In the genomic region with DNA sequence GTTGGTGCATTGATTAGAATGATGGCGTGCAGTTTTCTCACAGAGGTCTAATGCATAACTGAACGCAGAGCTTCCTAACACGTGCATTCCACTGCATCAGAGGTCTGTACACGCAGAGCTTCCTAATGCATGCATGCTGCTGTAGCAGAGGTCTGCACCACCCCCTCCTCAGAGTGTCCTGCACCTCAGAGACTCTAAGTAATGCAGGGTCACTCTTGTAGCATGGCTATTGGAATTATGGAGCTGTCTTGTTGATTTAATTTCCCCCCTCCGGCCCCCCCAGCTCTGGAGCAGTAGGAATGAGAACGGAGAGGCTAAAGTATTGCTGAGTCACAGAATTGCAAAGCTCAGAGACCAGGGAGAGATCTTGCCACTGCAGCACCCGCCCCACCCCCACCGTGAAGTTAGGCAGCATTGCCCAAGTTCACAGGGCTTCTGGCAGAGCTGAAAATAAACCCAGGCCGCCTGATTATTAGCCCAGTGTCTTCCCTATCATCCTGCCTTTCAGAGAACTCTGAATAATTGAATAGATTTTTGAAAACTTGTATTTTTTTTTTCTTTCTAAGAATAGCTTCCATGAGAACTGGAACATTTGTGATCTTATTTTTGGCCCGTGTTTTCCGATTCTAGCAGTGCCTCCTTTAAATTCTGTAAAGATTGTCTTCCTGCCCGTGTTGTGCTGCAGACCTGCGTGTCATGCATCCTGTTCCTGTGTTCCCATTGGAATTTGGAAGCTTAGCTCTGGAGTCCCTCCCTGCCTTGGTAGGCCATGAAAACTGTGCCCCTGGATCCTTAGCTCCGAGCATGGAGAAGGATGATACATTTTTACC, we compare ENCODE assay signal across 8 mouse cellular contexts. TPM values are rescaled to one million over a fixed set of nuclear protein-coding genes. Genes with fewer than 3 reads are reported as not detected.
DNase-seq lines count a peak whose midpoint lies in the region; ATAC-seq and TF ChIP-seq lines count a peak whose summit lies in the region.

No protein-coding gene starts in this region.

- DNase-seq in R1 (ENCODE audit: low read depth, low spot score) = peak; percentile 57
- peak; percentile 70 for DNase-seq in embryo, embryonic 9.5 days (ENCODE audit: extremely low spot score)
- DNase-seq in heart, adult 18-20 months = peak; percentile 73 to 75
- peak; percentile 45 for DNase-seq in kidney, adult 11 months
- DNase-seq in liver, embryonic 14.5 days (ENCODE audit: low read depth in 3 of 3, low spot score in 3 of 3) = peak; percentile 51 to 63 (median 52)

- H3K27ac ChIP-seq in liver, embryonic 14.5 days = peak overlapping the region; percentile 33
- peak overlapping the region; percentile 61 for H3K27ac ChIP-seq in neural tube, embryonic 13.5 days (replicated peaks)

- peaks cover 54% of the 10 kb centered on the region for H3K4me1 ChIP-seq in E14TG2a.4 (replicated peaks; ENCODE audit: low read depth, low read length)
- H3K4me1 ChIP-seq in liver, embryonic 14.5 days (replicated peaks; ENCODE audit: control insufficient read depth in 2 of 2, insufficient read depth in 2 of 2, low read length in 1 of 2) = peaks cover 32 to 53% of the 10 kb centered on the region in 2 experiments
- H3K4me1 ChIP-seq in neural tube, embryonic 13.5 days (replicated peaks) = peaks cover 62% of the 10 kb centered on the region

- H3K27me3 ChIP-seq in E14TG2a.4 (ENCODE audit: insufficient read depth, low read length) = no peaks in the 10 kb centered on the region
- no peaks in the 10 kb centered on the region for H3K27me3 ChIP-seq in liver, embryonic 14.5 days (ENCODE audit: control insufficient read depth, insufficient read depth, low read length)
- no peaks in the 10 kb centered on the region for H3K27me3 ChIP-seq in neural tube, embryonic 13.5 days

- no peak for TF ChIP-seq CTCF in E14TG2a.4 (conservative IDR thresholded peaks at IDR 0.05; ENCODE audit: low read length)
- TF ChIP-seq CTCF in liver, embryonic 14.5 days (IDR thresholded peaks at IDR 0.05; ENCODE audit: low read depth) = no peak

- ATAC-seq in liver, embryonic 14.5 days (ENCODE audit: insufficient read depth) = peak; percentile 80
- ATAC-seq in neural tube, embryonic 13.5 days (ENCODE audit: low read depth) = peak; percentile 78
- no peak for ATAC-seq in monocyte, adult 5-6 weeks (replicated peaks; ENCODE audit: insufficient number of reproducible peaks, low FRiP score, low TSS enrichment, poor library complexity, severe bottlenecking)

- H3K9ac ChIP-seq in liver, embryonic 14.5 days (replicated peaks) = peak overlapping the region; percentile 19
- H3K9ac ChIP-seq in neural tube, embryonic 13.5 days = peak overlapping the region; percentile 58

- no peaks in the 10 kb centered on the region for H3K36me3 ChIP-seq in E14TG2a.4 (ENCODE audit: insufficient read depth, low read length)
- H3K36me3 ChIP-seq in liver, embryonic 14.5 days (replicated peaks; ENCODE audit: control insufficient read depth, insufficient read depth, low read depth) = no peaks in the 10 kb centered on the region
- no peaks in the 10 kb centered on the region for H3K36me3 ChIP-seq in neural tube, embryonic 13.5 days

- peak overlapping the region; percentile 59 for H3K4me2 ChIP-seq in liver, embryonic 14.5 days (ENCODE audit: low read depth)
- H3K4me2 ChIP-seq in neural tube, embryonic 13.5 days = peak overlapping the region; percentile 47

- H3K9me3 ChIP-seq in E14TG2a.4 (ENCODE audit: low read length) = no peaks in the 10 kb centered on the region
- H3K9me3 ChIP-seq in liver, embryonic 14.5 days (ENCODE audit: control insufficient read depth, low read length) = no peaks in the 10 kb centered on the region
- no peaks in the 10 kb centered on the region for H3K9me3 ChIP-seq in neural tube, embryonic 13.5 days

- no peak for TF ChIP-seq EP300 in liver, embryonic 14.5 days (IDR thresholded peaks at IDR 0.05; ENCODE audit: low read depth)

- peak overlapping the region; percentile 62 for H3K4me3 ChIP-seq in E14TG2a.4 (replicated peaks; ENCODE audit: low read length)
- no peak overlapping the region; a peak in 1 of 4 replicates for H3K4me3 ChIP-seq in liver, embryonic 14.5 days (ENCODE audit: insufficient read depth in 1 of 2, low read depth in 2 of 2, low read length in 2 of 2)
- H3K4me3 ChIP-seq in neural tube, embryonic 13.5 days = no peak overlapping the region; the same call in 1 of the 2 replicates

- WGBS in liver, embryonic 14.5 days (ENCODE audit: insufficient replicate concordance) = 10% methylated on average over 14 of the region's 14 CpGs
- WGBS in neural tube, embryonic 13.5 days = 17% methylated on average over 14 of the region's 14 CpGs

RNA-seq across cellular contexts. Expression of gene Sort1, which starts 12.6 kb away (rescaled TPM):
- 10 to 100 TPM; 18.1 to 25.7 TPM for total RNA-seq in heart, adult 18-20 months (2021)
- polyA plus RNA-seq in liver, embryonic 14.5 days (2012; rRNA removed) = 3.5 and 3.9 TPM in 2 replicates
- polyA plus RNA-seq in liver, embryonic 14.5 days (2014; fragmentation: Nextera tagmentation; extraction: Ambion mirVana) = 3.0 and 3.5 TPM in 2 replicates
- polyA plus RNA-seq in neural tube, embryonic 13.5 days (2015; fragmentation: Nextera tagmentation; extraction: Ambion mirVana) = 19.4 and 20.4 TPM in 2 replicates
- total RNA-seq in monocyte, adult 5-6 weeks (2017) = 31.6 to 35.5 TPM (median 32.1 TPM) in 3 replicates

RNA-seq across cellular contexts. Expression of gene Psma5, which starts 39.7 kb away (rescaled TPM):
- 10 to 100 TPM; 55.0 to 59.5 TPM for total RNA-seq in heart, adult 18-20 months (2021)
- polyA plus RNA-seq in liver, embryonic 14.5 days (2012; rRNA removed) = 70.6 and 93.8 TPM in 2 replicates
- 192 and 201 TPM in 2 replicates for polyA plus RNA-seq in liver, embryonic 14.5 days (2014; fragmentation: Nextera tagmentation; extraction: Ambion mirVana)
- 242 and 259 TPM in 2 replicates for polyA plus RNA-seq in neural tube, embryonic 13.5 days (2015; fragmentation: Nextera tagmentation; extraction: Ambion mirVana)
- total RNA-seq in monocyte, adult 5-6 weeks (2017) = 137 to 139 TPM (median 138 TPM) in 3 replicates
